Mouse (Mus musculus) E14TG2a.4 (cell line): Measurements from ENCODE around the gene Snx32.
"Not testable (repeated sequence)": the region's sequence is repeated elsewhere in the genome, so short reads cannot be mapped to it uniquely, and the experiment has no call there.

ENCODE experiments used
- H3K27me3 ChIP-seq: 2 replicates; pipeline ENCODE4 v1.6.1; 2014; ENCODE audit warnings: low read length, control low read depth; ENCODE audit not compliant: insufficient read depth
- H3K36me3 ChIP-seq: 2 replicates; pipeline ENCODE4 v1.6.1; 2014; ENCODE audit warnings: low read length, control low read depth; ENCODE audit not compliant: insufficient read depth
- H3K4me1 ChIP-seq: replicated peaks from 2 replicates; pipeline ENCODE4 v1.6.1; 2014; ENCODE audit warnings: low read depth, low read length, control low read depth
- H3K4me3 ChIP-seq: replicated peaks from 2 replicates; pipeline ENCODE4 v1.5.1; 2014; ENCODE audit warnings: mild to moderate bottlenecking, low read length
- H3K9me3 ChIP-seq: 2 replicates; pipeline ENCODE4 v1.6.1; 2014; ENCODE audit warnings: low read length, control low read depth
- CTCF ChIP-seq: conservative IDR thresholded peaks from 2 replicates; pipeline ENCODE4 v1.5.1; 2014; ENCODE audit warnings: low read length
- NANOG ChIP-seq: IDR thresholded peaks from 2 replicates; pipeline ENCODE4 v1.6.1; 2014; ENCODE audit warnings: borderline replicate concordance, low read length, mixed read lengths
- POU5F1 ChIP-seq: IDR thresholded peaks from 2 replicates; pipeline ENCODE4 v1.6.1; 2014; ENCODE audit warnings: low read length, borderline replicate concordance

Snx32 gene

GRCm38 (mm10) chr19:5495353-5496051 lies 14.8 kb downstream of the Snx32 start:
- Histone ChIP-seq H3K36me3 (peaks cover 68% of the 10 kb centered on the region), H3K9me3 (no peaks in the 10 kb centered on the region), H3K27me3 (no peaks in the 10 kb centered on the region), H3K4me3 (peak overlapping the region; percentile 23; the same call in 1 of the 2 replicates), H3K4me1 (peaks cover 65% of the 10 kb centered on the region)
- TF ChIP-seq CTCF: no peak
- TF ChIP-seq NANOG: no peak
- no peak for TF ChIP-seq POU5F1

GRCm38 (mm10) chr19:5494314-5494713 lies 16.0 kb downstream of the Snx32 start:
- TF ChIP-seq CTCF: no peak
- TF ChIP-seq NANOG: no peak
- TF ChIP-seq POU5F1: no peak
- no peaks in the 10 kb centered on the region for H3K27me3 ChIP-seq
- H3K36me3 ChIP-seq: peaks cover 68% of the 10 kb centered on the region
- H3K4me3 ChIP-seq: peak overlapping the region; percentile 97; the same call in 1 of the 2 replicates
- H3K4me1 ChIP-seq: peaks cover 72% of the 10 kb centered on the region
- H3K9me3 ChIP-seq: no peaks in the 10 kb centered on the region

GRCm38 (mm10) chr19:5493301-5493721 lies 17.0 kb downstream of the Snx32 start:
- peak overlapping the region; percentile 97 for H3K4me3 ChIP-seq
- not testable (repeated sequence) for H3K9me3 ChIP-seq, H3K27me3 ChIP-seq
- H3K4me1 ChIP-seq: peaks cover 79% of the 10 kb centered on the region
- TF ChIP-seq CTCF: peak; percentile 8; the same call in 1 of the 2 replicates
- peaks cover 66% of the 10 kb centered on the region for H3K36me3 ChIP-seq

- TF ChIP-seq CTCF (no peak), NANOG (no peak), POU5F1 (no peak)
- Histone ChIP-seq H3K36me3 (peaks cover 60% of the 10 kb centered on the region), H3K4me1 (peaks cover 74% of the 10 kb centered on the region), H3K27me3 (no peaks in the 10 kb centered on the region), H3K9me3 (no peaks in the 10 kb centered on the region), H3K4me3 (peak overlapping the region; percentile 97)
Observed at GRCm38 (mm10) chr19:5492641-5493040, 17.7 kb downstream of the Snx32 start.

- TF ChIP-seq CTCF (no peak), NANOG (no peak), POU5F1 (no peak)
- no peaks in the 10 kb centered on the region for H3K9me3 ChIP-seq
- peaks cover 74% of the 10 kb centered on the region for H3K4me1 ChIP-seq
- peaks cover 50% of the 10 kb centered on the region for H3K36me3 ChIP-seq
- peak overlapping the region; percentile 97 for H3K4me3 ChIP-seq
- no peaks in the 10 kb centered on the region for H3K27me3 ChIP-seq
Observed at GRCm38 (mm10) chr19:5490898-5491708, 19.2 kb downstream of the Snx32 start.

GRCm38 (mm10) chr19:5490313-5490897 lies 19.9 kb downstream of the Snx32 start, which contains the start of gene Cfl1:
Cfl1 (plus strand) TSS chr19:5490455.
- Histone ChIP-seq H3K27me3 (no peaks in the 10 kb centered on the region), H3K9me3 (no peaks in the 10 kb centered on the region), H3K4me1 (peaks cover 72% of the 10 kb centered on the region), H3K36me3 (peaks cover 50% of the 10 kb centered on the region), H3K4me3 (peak within 1 kb of the TSS; percentile 97)
- TF ChIP-seq POU5F1 (no peak), NANOG (no peak), CTCF (no peak)

GRCm38 (mm10) chr19:5489721-5490120 lies 20.6 kb downstream of the Snx32 start:
- peaks cover 52% of the 10 kb centered on the region for H3K36me3 ChIP-seq
- H3K4me3 ChIP-seq: peak overlapping the region; percentile 97
- H3K9me3 ChIP-seq, H3K27me3 ChIP-seq: not testable (repeated sequence)
- peaks cover 70% of the 10 kb centered on the region for H3K4me1 ChIP-seq

- Histone ChIP-seq H3K4me3 (peak overlapping the region; percentile 97), H3K36me3 (peaks cover 52% of the 10 kb centered on the region), H3K27me3 (no peaks in the 10 kb centered on the region), H3K4me1 (peaks cover 70% of the 10 kb centered on the region), H3K9me3 (no peaks in the 10 kb centered on the region)
- TF ChIP-seq CTCF (no peak), NANOG (no peak), POU5F1 (no peak)
Observed at GRCm38 (mm10) chr19:5488878-5489571, 21.3 kb downstream of the Snx32 start.
